Mouse (Mus musculus): ENCODE results near the gene Tbpl1.

The Tbpl1 gene

DNA sequence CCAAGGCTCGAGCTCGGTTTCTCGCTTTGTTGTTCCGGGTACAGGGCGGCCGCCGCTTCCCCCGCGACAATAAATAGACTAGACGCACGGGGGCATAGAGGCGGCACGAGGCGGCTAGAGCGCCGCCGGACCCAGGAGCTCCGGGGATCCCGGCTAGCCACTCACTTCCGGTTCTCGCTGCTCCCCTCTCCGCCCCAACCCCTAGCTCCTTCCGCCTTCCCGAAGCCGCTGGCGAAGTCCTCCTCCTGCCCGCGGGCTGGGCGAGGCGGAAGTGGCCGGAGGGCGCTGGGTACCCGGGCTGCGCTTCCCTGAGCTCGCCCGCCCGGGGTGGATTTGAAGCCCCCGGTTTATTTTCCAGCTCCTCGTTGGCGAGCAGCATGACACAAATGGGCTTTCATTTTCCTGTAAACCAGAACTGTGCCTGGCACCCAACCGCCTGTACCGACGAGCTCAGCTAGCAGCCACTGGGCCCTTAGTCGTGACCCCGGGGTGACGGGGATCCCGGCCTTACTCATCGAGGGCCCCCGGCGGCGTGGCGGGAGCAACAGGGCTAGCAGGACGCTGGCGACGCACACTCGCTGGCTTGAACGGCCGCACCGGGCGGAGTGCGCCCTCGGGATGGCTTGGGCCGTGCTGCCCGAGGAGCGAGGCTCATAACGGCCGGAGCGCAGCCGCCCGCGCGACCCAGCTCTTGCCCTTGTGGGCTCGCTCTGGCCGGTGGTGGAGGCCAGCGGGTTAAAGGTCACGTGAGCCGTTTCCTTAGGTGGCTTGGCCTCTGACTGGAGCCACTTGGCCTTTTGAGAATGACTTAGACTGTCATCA, at the start of gene Tbpl1:
Tbpl1 (minus strand) TSS at position 667 of the 822 bp plus-strand sequence.
- DNase-seq (ENCODE audit: low spot score): peak; percentile 97

DNA sequence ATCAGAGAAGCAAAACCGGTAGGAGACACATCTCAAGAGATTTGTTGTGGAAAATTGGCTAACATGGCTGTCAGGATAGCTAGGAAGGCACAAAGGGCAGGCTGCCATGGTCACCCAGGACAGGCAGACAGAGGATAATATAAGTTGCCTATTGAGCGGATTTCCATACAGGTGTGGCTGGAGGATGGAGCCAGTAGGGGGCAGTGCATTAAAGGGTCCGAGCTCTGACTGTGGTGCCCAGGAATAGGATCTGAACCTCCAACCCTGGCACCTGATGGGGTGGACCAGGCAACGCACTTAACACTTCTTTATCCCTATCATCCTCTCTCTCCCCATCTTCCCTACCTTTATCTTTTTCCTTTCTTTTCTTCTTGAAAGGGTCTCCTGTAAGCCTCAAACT, 49.7 kb upstream of the Tbpl1 start:
- DNase-seq (ENCODE audit: low spot score): no peak

DNA sequence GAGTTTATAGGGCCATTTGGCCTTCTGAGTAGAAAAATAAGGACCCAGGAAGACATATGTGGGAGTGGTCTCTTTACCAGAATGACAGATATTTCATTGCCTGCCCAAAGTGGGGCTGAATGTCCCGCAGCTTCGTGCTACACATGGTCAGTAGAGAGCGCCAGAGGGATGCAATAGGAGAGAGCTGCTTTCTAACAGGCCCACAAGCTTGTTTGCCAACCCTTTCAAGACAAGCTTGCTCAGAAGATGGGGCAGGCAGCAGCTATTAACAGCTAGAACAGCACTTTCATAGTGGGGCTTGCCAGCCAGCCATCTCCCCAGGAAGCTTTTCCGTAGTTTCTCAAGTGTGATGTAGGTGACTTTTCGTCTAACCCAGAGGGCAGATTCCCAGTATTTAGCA, 46.2 kb upstream of the Tbpl1 start:
- DNase-seq (ENCODE audit: low spot score): peak; percentile 8

DNA sequence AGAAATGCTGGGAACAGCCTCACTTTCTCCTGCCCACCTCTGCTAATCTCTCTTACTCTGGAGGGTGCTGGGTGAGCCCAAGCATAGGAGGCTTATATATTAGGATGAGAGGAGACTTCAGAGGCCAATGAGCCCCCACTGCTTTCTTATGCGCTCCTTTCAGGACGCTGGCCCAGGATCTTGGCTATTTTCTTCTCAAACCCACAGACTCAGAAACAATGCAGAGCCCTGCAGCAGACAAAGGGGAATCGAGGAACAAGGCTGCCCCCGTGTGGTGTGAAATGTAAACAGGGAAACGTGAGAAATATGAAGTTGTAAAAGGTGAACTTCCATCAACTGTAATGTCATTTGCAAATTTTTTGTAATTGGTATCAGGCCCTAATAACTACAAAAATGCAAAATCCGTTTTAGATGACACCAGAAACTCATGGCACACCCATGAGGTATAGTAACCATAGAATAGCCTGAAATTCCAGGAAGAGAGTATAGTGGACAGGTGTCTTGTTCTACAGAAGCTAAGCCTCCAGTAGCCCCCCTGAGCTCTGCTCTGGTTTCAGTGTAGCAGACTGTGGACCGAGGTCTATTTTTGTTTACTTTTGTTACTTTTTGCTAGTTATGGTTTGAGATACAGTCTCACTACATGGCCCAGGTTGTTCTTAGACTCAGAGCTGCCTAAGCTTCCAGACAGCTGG, 44.4 kb upstream of the Tbpl1 start:
- no peak for DNase-seq (ENCODE audit: low spot score)

DNA sequence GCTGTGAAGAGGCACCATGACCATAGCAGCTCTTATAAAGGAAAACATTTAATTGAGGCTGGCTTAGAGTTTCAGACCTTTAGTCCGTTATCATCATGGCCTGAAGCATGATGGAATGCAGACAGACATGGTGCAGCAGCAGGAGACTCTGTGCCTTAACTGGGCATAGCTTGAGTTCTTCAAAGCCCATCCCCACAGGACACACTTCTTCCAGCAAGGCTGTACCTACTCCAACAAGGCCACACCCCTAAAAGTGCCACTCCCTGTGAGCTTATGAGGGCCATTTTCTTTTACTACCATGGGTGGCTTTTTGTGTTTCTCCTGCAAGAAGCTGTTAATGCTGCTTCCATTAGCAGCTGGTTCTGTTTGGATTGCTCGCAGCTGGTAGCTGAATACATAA, 43.7 kb upstream of the Tbpl1 start:
- DNase-seq (ENCODE audit: low spot score): no peak

DNA sequence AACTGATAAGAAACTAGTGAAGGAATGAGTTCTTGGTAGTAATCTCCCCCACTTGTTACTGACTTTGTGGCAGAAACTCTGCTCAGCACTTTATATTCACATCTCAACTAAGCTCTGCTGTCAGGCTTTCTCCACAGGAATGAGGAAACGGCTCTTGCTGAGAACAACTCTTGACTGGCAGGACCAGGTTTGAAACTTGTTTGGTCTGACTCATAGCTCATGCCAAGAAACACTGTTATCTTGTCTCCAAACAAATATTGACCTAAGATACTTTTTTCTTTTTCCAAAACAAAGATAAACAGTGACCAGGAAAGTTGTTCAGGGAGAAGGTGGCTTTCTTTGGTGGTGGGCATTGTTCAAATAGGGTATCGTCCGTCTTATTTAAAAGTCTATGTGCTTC, 42.9 kb upstream of the Tbpl1 start:
- no peak for DNase-seq (ENCODE audit: low spot score)

GRCm38 (mm10) chr10:22754240-22754639, 22.5 kb upstream of the Tbpl1 start:
- no peak for DNase-seq (ENCODE audit: low spot score)

DNA sequence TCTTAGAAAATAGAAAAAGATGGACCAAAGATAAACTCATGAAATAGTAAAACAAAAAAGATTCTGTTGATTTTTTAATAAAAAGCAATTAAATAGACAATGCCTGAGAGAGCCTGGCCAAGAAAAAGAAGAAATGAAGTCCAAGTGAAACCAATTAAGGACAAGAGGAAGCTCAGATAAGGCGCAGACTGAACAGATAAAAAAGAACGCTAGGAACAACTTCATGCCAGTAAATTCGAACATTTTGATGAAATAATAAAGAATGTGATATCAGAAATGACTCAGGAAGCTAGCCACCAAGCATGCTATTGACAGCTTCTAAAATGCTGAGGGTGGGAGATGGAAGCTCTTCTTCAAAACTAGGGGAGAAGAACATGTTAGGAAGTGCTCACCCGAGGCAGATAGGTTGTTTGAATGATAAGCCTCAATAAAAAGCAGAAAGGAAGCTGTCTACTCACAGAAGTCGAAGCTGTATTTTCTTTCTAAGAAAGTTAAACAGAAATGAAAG, 19.5 kb upstream of the Tbpl1 start:
- no peak for DNase-seq (ENCODE audit: low spot score)

- peak; percentile 29 for DNase-seq (ENCODE audit: low spot score)
Observed at GRCm38 (mm10) chr10:22746334-22747322, 14.9 kb upstream of the Tbpl1 start.

- no peak for DNase-seq (ENCODE audit: low spot score)
Observed at GRCm38 (mm10) chr10:22745922-22746321, 14.2 kb upstream of the Tbpl1 start.

GRCm38 (mm10) chr10:22732181-22732580, 443 bp upstream of the Tbpl1 start:
- no peak for DNase-seq (ENCODE audit: low spot score)

DNA sequence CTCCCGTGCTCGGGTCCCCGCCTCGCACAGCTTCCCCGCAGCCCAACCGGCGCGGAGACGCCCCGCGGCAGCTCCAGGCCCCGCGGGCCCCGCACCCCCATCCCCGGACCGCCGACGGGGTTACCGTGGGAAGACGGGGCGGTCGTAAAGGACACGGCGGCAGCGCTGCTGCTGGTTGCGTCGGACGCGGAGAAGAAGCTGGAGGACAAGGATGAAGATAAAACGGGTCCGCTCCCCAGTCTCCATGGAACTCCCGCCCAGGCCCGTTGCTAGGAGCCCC, 806 bp downstream of the Tbpl1 start:
- no peak for DNase-seq (ENCODE audit: low spot score)

- no peak for DNase-seq (ENCODE audit: low spot score)
Observed at GRCm38 (mm10) chr10:22730266-22730991, 1.3 kb downstream of the Tbpl1 start.

DNA sequence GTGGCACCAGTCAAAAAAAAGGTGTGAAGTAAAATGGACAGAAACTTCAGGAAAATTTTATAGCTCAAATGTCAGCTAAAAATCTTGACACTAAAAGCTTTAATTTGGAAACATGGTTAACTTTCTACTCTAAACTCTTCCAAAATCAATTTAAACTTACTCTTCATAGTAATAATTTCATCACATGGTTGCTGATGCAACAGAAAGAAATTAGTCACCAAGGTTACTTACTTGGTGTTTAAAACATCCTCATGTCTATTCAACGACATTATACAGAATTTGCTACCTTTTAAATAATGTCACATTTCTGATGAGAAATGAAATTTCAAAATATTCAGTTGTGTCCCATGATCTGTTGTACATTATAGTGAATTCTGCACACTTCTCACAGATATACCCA, 3.5 kb downstream of the Tbpl1 start:
- no peak for DNase-seq (ENCODE audit: low spot score)

- DNase-seq (ENCODE audit: low spot score): no peak
Observed at GRCm38 (mm10) chr10:22726295-22726694, 5.4 kb downstream of the Tbpl1 start.

DNA sequence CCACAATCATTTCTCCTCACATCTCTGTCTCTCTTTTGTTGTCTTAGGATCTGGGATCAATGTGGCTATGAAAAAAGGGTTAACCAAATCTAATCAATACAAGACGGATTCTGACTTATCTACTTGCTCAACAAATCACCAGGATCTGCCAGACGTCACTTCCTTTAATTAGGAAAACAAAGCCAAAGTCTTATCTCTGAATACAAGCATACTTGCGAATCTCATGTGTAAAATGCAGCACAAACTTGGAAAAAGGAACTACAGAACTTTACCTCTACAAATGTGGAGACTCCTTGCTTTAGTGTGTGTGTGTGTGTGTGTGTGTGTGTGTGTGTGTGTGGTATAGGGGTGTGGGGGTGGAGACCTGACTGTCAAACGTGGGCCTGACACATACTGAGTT, 6.6 kb downstream of the Tbpl1 start:
- DNase-seq (ENCODE audit: low spot score): no peak

- DNase-seq (ENCODE audit: low spot score): no peak
Observed at GRCm38 (mm10) chr10:22720781-22721529, 10.8 kb downstream of the Tbpl1 start.

- DNase-seq (ENCODE audit: low spot score): no peak
Observed at GRCm38 (mm10) chr10:22718475-22718874, 13.3 kb downstream of the Tbpl1 start.

DNA sequence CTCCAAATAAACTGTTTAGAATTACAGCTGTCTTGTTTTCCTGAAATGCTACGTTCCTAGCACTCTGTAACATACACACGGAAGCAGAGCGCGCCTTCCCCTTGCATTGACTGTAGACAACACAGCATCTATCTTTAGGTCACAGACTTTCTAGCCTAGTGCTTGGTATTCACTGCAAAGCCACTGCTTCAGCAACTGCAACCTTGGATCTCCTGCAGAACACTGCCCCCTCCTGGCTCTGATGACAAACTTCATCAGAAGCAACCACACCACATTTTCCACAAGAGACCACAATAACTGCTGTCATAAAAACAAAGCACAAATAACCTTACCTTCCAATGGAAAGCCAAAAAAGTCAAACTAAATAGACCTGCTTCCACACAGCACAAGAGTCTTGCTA, 17.2 kb downstream of the Tbpl1 start:
- peak; percentile 59 for DNase-seq (ENCODE audit: low spot score)

- DNase-seq (ENCODE audit: low spot score): no peak
Observed at GRCm38 (mm10) chr10:22712955-22713354, 18.8 kb downstream of the Tbpl1 start.
